Mouse (Mus musculus) olfactory bulb, adult 2 months (tissue): ENCODE results near the gene Tex14. TPM values are rescaled to one million over a fixed set of nuclear protein-coding genes. Genes with fewer than 3 reads are reported as not detected.
"Not testable (repeated sequence)": the region's sequence is repeated elsewhere in the genome, so short reads cannot be mapped to it uniquely, and the experiment has no call there.

Experiments used
- H3K27ac ChIP-seq: fragments of 200-500 bp; 2 replicates; pipeline ENCODE4 v1.5.1; 2012; ENCODE audit warnings: low read depth, low read length; ENCODE audit not compliant: insufficient read depth
- H3K4me1 ChIP-seq: fragments of 200-500 bp; 2 replicates; pipeline ENCODE4 v1.6.1; 2012; ENCODE audit warnings: low read length; ENCODE audit not compliant: control insufficient read depth, insufficient read depth
- H3K4me3 ChIP-seq: fragments of 200-500 bp; 2 replicates; pipeline ENCODE4 v1.5.1; 2012; ENCODE audit warnings: mild to moderate bottlenecking, low read depth, low read length, moderate library complexity; ENCODE audit not compliant: insufficient read depth
- CTCF ChIP-seq: fragments of 200-500 bp; IDR thresholded peaks from 2 replicates; pipeline ENCODE4 v1.5.1; 2012; ENCODE audit warnings: low read depth, mild to moderate bottlenecking, low read length, moderate library complexity; ENCODE audit not compliant: insufficient read depth
- POLR2A ChIP-seq: fragments of 200-500 bp; IDR thresholded peaks from 2 replicates; pipeline ENCODE4 v1.6.1; 2012; ENCODE audit warnings: mild to moderate bottlenecking, low read depth, low read length, moderate library complexity; ENCODE audit not compliant: insufficient read depth
- WGBS: fragments of 180-500 bp; shearing (Covaris S2); methylation state at CpG from one replicate; pipeline ENCODE4 v1.1.7; 2018; 5-methylcytosine and 5-hydroxymethylcytosine counted together
- polyA plus RNA-seq: library from polyadenylated mRNA; stranded (reverse); fragments of >200 nt; gene quantifications from 2 replicates; pipeline ENCODE4 v1.2.4, GENCODE M21; 2012; ENCODE audit warnings: low replicate concordance; ENCODE audit not compliant: missing spikeins, insufficient read depth, insufficient read length

Gene Tex14
- polyA plus RNA-seq, 1 experiment = not detected

DNA sequence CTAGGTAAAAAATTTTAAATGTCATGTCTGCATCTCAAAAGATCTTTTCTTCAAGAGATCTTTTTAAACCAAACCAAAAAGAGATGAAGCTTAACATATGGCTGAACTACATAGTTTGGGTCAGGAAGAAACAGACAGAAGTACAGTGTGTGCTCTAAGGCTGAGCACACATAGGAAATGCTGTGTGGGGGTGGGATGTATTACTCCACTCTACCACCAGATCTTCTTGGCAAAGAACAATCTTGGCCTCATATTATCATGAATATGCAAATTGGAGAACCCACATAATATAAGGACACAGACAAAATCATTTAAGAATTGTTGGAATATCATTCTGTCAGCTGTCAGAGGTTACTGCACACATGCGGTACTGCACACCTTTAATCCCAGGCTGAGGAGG lies 19.2 kb upstream of the Tex14 start:
- H3K4me3 ChIP-seq = no peak overlapping the region
- no peak for TF ChIP-seq CTCF
- TF ChIP-seq POLR2A = no peak
- no peaks in the 10 kb centered on the region for H3K4me1 ChIP-seq
- WGBS = 100% methylated on average over 1 of the region's 1 CpGs
- no peak overlapping the region for H3K27ac ChIP-seq

- TF ChIP-seq CTCF (no peak), POLR2A (no peak)
- Histone ChIP-seq H3K4me1 (no peaks in the 10 kb centered on the region), H3K4me3 (no peak overlapping the region), H3K27ac (no peak overlapping the region)
- WGBS = 0% methylated on average over 1 of the region's 1 CpGs
Measured at GRCm38 (mm10) chr11:87393855-87394254, 11.0 kb upstream of the Tex14 start.

GRCm38 (mm10) chr11:87398402-87398801 lies 6.5 kb upstream of the Tex14 start:
- Histone ChIP-seq H3K4me3 (no peak overlapping the region), H3K4me1 (no peaks in the 10 kb centered on the region), H3K27ac (no peak overlapping the region)
- no peak for TF ChIP-seq POLR2A
- TF ChIP-seq CTCF = no peak
- 83% methylated on average over 2 of the region's 2 CpGs for WGBS

- WGBS = 1% methylated on average over 58 of the region's 58 CpGs
- Histone ChIP-seq H3K4me1 (peaks cover 7% of the 10 kb centered on the region), H3K4me3 (peak overlapping the region; percentile 71), H3K27ac (peak overlapping the region; percentile 97)
- TF ChIP-seq CTCF = peak; percentile 7; the same call in 1 of the 2 replicates
- TF ChIP-seq POLR2A = peak; percentile 86
Measured at GRCm38 (mm10) chr11:87404111-87404853, 583 bp upstream of the Tex14 start.

DNA sequence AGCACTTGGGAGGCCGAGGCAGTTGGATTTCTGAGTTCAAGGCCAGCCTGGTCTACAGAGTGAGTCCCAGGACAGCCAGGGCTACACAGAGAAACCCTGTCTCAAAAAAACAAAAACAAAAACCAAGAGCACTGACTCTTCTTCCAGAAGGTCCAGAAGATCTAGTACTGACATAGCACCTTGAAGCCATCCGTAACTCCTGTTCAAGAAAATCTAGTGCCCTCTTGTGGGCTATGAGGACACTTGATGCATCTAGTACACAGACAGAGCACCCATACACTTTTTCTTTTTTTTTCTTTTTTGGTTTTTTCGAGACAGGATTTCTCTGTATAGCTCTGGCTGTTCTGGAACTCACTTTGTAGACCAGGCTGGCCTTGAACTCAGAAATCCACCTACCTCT lies 8.5 kb downstream of the Tex14 start:
- not testable (repeated sequence) for H3K4me3 ChIP-seq, H3K27ac ChIP-seq, H3K4me1 ChIP-seq
- 56% methylated on average over 3 of the region's 3 CpGs for WGBS

DNA sequence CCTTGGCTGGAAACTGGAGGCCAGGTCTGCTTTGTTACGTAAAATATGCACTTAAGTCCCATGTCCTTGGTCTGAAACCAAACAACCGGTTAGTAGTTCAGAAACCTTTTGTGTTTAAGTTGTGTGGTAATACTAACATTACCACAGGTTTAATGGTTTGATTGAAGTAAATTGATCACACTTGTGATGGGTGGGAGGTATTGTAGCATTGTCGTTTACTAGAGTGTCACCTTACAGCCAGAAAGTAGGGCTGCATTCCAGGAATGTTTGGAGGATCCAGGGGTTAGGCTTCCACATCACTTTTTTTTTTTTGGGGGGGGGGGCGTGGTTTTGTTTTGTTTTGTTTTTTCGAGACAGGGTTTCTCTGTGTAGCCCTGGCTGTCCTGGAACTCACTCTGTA lies 11.3 kb downstream of the Tex14 start:
- Histone ChIP-seq H3K4me3 (no peak overlapping the region), H3K4me1 (no peaks in the 10 kb centered on the region), H3K27ac (no peak overlapping the region)
- TF ChIP-seq POLR2A = no peak
- TF ChIP-seq CTCF = no peak
- whole genome bisulfite sequencing = 69% methylated on average over 5 of the region's 5 CpGs

DNA sequence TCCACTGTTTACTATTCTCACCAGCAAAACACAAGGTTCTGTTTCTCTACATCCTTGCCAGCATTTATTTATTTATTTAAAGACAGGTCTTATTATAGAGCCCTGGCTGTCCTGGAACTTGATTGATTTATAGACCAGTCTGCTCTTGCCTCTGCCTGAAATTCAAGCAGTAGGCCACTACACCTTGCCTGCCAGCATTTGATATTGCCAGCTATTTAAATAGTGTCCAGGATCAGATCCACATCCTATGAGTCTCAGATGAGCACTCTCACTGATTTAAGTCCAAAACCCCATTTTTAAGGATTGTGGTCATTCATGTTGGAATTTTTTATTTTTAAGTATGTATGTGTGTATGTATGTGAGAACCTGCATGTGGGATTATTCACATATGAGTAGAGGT lies 16.0 kb downstream of the Tex14 start:
- TF ChIP-seq CTCF (no peak), POLR2A (no peak)
- Histone ChIP-seq H3K4me1 (no peaks in the 10 kb centered on the region), H3K4me3 (no peak overlapping the region), H3K27ac (no peak overlapping the region)

- peak overlapping the region; percentile 69 for H3K27ac ChIP-seq
- H3K4me3 ChIP-seq = no peak overlapping the region
- TF ChIP-seq POLR2A = no peak
- TF ChIP-seq CTCF = no peak
- 8% methylated on average over 6 of the region's 6 CpGs for WGBS
- H3K4me1 ChIP-seq = no peaks in the 10 kb centered on the region
Measured at GRCm38 (mm10) chr11:87421760-87422201, 16.9 kb downstream of the Tex14 start.

- WGBS = under 1% methylated on average over 26 of the region's 26 CpGs
- Histone ChIP-seq H3K27ac (peak overlapping the region; percentile 69; the same call in 1 of the 2 replicates), H3K4me1 (no peaks in the 10 kb centered on the region), H3K4me3 (no peak overlapping the region)
- TF ChIP-seq CTCF (no peak), POLR2A (peak; percentile 97)
Measured at GRCm38 (mm10) chr11:87422511-87423340, 17.9 kb downstream of the Tex14 start.

GRCm38 (mm10) chr11:87423551-87424325 lies 18.9 kb downstream of the Tex14 start:
- no peak overlapping the region for H3K27ac ChIP-seq
- WGBS = 24% methylated on average over 6 of the region's 6 CpGs
- no peaks in the 10 kb centered on the region for H3K4me1 ChIP-seq
- no peak overlapping the region for H3K4me3 ChIP-seq
- TF ChIP-seq POLR2A = no peak
- no peak for TF ChIP-seq CTCF
